Mouse (Mus musculus): ENCODE measurements at regions not wholly inside any gene's neighbourhood (a gene's known extent, or its start where the extent isn't known, plus 50 kb on each side); places are given as distances from the start of the nearest gene placed in this dataset.

GRCm38 (mm10) chr3:83705253-83705652, 60.9 kb upstream of the Sfrp2 start:
- TF ChIP-seq CTCF (IDR thresholded peaks at IDR 0.05; ENCODE audit: insufficient read depth, low read length) (no peak), POLR2A (IDR thresholded peaks at IDR 0.05; ENCODE audit: borderline replicate concordance, extremely low read depth, low read depth, low read length) (no peak)
